Comparison of ENCODE assay signal across 8 mouse cellular contexts in the genomic region with DNA sequence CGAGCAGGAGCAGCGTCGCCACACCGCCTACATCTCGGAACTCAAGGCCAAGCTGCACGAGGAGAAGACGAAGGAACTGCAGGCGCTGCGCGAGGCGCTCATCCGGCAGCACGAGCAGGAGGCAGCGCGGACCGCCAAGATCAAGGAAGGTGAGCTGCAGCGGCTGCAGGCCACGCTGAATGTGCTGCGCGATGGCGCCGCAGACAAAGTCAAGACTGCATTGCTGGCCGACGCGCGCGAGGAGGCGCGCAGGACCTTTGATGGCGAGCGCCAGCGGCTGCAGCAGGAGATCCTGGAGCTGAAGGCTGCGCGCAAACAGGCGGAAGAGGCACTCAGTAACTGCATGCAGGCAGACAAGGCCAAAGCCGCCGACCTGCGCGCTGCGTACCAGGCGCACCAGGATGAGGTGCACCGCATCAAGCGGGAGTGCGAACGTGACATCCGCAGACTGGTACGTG. TPM values are rescaled to one million over a fixed set of nuclear protein-coding genes. Genes with fewer than 3 reads are reported as not detected.
DNase-seq lines count a peak whose midpoint lies in the region; ATAC-seq and TF ChIP-seq lines count a peak whose summit lies in the region.

No protein-coding gene starts in this region.

- H3K27ac ChIP-seq in kidney, postnatal 0 days = no peak overlapping the region
- no peak overlapping the region for H3K27ac ChIP-seq in forebrain, embryonic 14.5 days (ENCODE audit: low read depth, low read length)
- H3K27ac ChIP-seq in midbrain, embryonic 13.5 days = peak overlapping the region; percentile 49; the same call in 1 of the 2 replicates

- no peak for ATAC-seq in kidney, postnatal 0 days (replicated peaks; ENCODE audit: low FRiP score, low read depth)
- ATAC-seq in forebrain, embryonic 14.5 days = peak; percentile 75
- ATAC-seq in midbrain, embryonic 13.5 days = peak; percentile 86

- TF ChIP-seq POLR2A in brain, embryonic 14.5 days (IDR thresholded peaks at IDR 0.05; ENCODE audit: borderline replicate concordance, extremely low read depth, insufficient read depth, insufficient read length, poor library complexity, severe bottlenecking) = no peak

- under 1% methylated on average over 45 of the region's 47 CpGs for WGBS in kidney, postnatal 0 days
- WGBS in forebrain, embryonic 14.5 days = under 1% methylated on average over 47 of the region's 47 CpGs
- under 1% methylated on average over 47 of the region's 47 CpGs for WGBS in midbrain, embryonic 13.5 days

- DNase-seq in kidney, postnatal 0 days (ENCODE audit: low spot score) = peak; percentile 33
- DNase-seq in kidney, adult 9 months = no peak
- DNase-seq in brain, embryonic 14.5 days (ENCODE audit: low read depth) = peak; percentile 86
- peak; percentile 64 for DNase-seq in forebrain, embryonic 14.5 days (ENCODE audit: low spot score)
- no peak for DNase-seq in adipocyte (ENCODE audit: low spot score)
- no peak for DNase-seq in spleen, adult 18-20 months
- no peak for DNase-seq in thymus, postnatal 10 days (ENCODE audit: low spot score in 2 of 2)

- peak overlapping the region; percentile 21 for H3K4me3 ChIP-seq in kidney, postnatal 0 days (replicated peaks; ENCODE audit: low read depth, low read length)
- peak overlapping the region; percentile 33 for H3K4me3 ChIP-seq in forebrain, embryonic 14.5 days (ENCODE audit: low read depth, low read length)
- peak overlapping the region; percentile 37 for H3K4me3 ChIP-seq in midbrain, embryonic 13.5 days (replicated peaks)

- no peak for TF ChIP-seq CTCF in kidney, postnatal 0 days (IDR thresholded peaks at IDR 0.05; ENCODE audit: low read depth)
- no peak for TF ChIP-seq CTCF in brain, embryonic 14.5 days (IDR thresholded peaks at IDR 0.05; ENCODE audit: borderline replicate concordance, extremely low read depth, insufficient read depth, insufficient read length)

- no peak overlapping the region for H3K9ac ChIP-seq in kidney, postnatal 0 days (ENCODE audit: low read depth, low read length)
- H3K9ac ChIP-seq in forebrain, embryonic 14.5 days (ENCODE audit: low read length) = peak overlapping the region; percentile 52
- peak overlapping the region; percentile 58 for H3K9ac ChIP-seq in midbrain, embryonic 13.5 days (replicated peaks)

- H3K27me3 ChIP-seq in kidney, postnatal 0 days (ENCODE audit: insufficient read depth, low read length) = peaks cover 15% of the 10 kb centered on the region; the same call in 1 of the 2 replicates
- peaks cover 23% of the 10 kb centered on the region for H3K27me3 ChIP-seq in forebrain, embryonic 14.5 days (replicated peaks; ENCODE audit: control insufficient read depth, insufficient read depth, low read length)
- peaks cover 48% of the 10 kb centered on the region for H3K27me3 ChIP-seq in midbrain, embryonic 13.5 days

- H3K9me3 ChIP-seq in kidney, postnatal 0 days (replicated peaks; ENCODE audit: low read length) = no peaks in the 10 kb centered on the region
- no peaks in the 10 kb centered on the region for H3K9me3 ChIP-seq in forebrain, embryonic 14.5 days (replicated peaks; ENCODE audit: control insufficient read depth, low read length)
- no peaks in the 10 kb centered on the region for H3K9me3 ChIP-seq in midbrain, embryonic 13.5 days

- H3K36me3 ChIP-seq in kidney, postnatal 0 days (ENCODE audit: insufficient read depth, low read length) = no peaks in the 10 kb centered on the region
- no peaks in the 10 kb centered on the region for H3K36me3 ChIP-seq in forebrain, embryonic 14.5 days (ENCODE audit: control insufficient read depth, insufficient read depth, low read length)
- no peaks in the 10 kb centered on the region for H3K36me3 ChIP-seq in midbrain, embryonic 13.5 days

- no peaks in the 10 kb centered on the region for H3K4me1 ChIP-seq in kidney, postnatal 0 days (replicated peaks; ENCODE audit: insufficient read depth, low read length)
- peaks cover 6% of the 10 kb centered on the region; the same call in 1 of the 2 replicates for H3K4me1 ChIP-seq in forebrain, embryonic 14.5 days (ENCODE audit: control insufficient read depth, insufficient read depth, low read length)
- H3K4me1 ChIP-seq in midbrain, embryonic 13.5 days (replicated peaks) = peaks cover 13% of the 10 kb centered on the region

- H3K4me2 ChIP-seq in kidney, postnatal 0 days (ENCODE audit: low read length) = peak overlapping the region; percentile 49
- peak overlapping the region; percentile 71 for H3K4me2 ChIP-seq in forebrain, embryonic 14.5 days (ENCODE audit: low read length)
- H3K4me2 ChIP-seq in midbrain, embryonic 13.5 days (replicated peaks) = peak overlapping the region; percentile 60

RNA-seq across cellular contexts. Expression of a gene that starts 6.0 kb away (rescaled TPM):
- polyA plus RNA-seq in kidney, postnatal 0 days (2015; fragmentation: Nextera tagmentation; extraction: Ambion mirVana) = not detected in 2 replicates
- polyA plus RNA-seq in brain, embryonic 14.5 days (2012; rRNA removed) = 7.7 and 10.7 TPM in 2 replicates
- polyA plus RNA-seq in forebrain, embryonic 14.5 days (2014; fragmentation: Nextera tagmentation; extraction: Ambion mirVana) = 1.1 and 1.5 TPM in 2 replicates
- polyA plus RNA-seq in midbrain, embryonic 13.5 days (2015; fragmentation: Nextera tagmentation; extraction: Ambion mirVana) = 1.1 and 1.3 TPM in 2 replicates

Comparison
In these comparisons a context has a peak if more than half of its experiments do, and no peak if none do; other contexts are left out.
1. DNase-seq: peak in kidney, postnatal 0 days (single experiment), brain, embryonic 14.5 days (single experiment) and forebrain, embryonic 14.5 days (single experiment); none in kidney, adult 9 months (single experiment), adipocyte (single experiment), spleen, adult 18-20 months (0 of 2) and thymus, postnatal 10 days (0 of 2).
2. Peak in every context shown above with its lines, with median percentiles within 50 percentile points of each other: H3K4me2 ChIP-seq and H3K4me3 ChIP-seq.